Mouse (Mus musculus): Measurements from ENCODE around the gene Lrp8.

DNA sequence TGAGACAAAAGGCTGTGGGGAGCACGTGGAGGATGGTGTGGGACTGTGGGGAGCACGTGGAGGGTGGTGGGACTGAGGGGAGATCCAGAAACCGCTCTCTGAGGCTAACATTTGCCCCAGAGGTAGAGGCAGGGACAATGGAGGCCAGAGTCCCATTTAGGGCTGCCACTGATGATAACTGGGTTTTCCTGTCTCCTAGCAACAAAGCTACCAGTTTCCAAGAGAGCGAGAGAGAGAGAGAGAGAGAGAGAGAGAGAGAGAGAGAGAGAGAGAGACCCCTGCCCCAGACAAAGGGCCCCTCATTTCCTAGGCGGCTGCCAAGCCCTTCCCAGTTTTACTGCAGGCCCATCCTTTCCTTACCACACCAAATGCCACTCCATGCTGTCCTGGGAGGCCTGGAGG lies 33.4 kb downstream of the Lrp8 start:
- TF ChIP-seq EP300 (IDR thresholded peaks at IDR 0.05) (no peak), CTCF (IDR thresholded peaks at IDR 0.05) (no peak)
